Mouse (Mus musculus) CD4-positive naive resting alpha-beta T cell, adult 76 days (primary cell): ENCODE data around the gene Klhdc9. TPM values are rescaled to one million over a fixed set of nuclear protein-coding genes. Genes with fewer than 3 reads are reported as not detected.

Source experiments
- total RNA-seq: library from RNA; stranded (reverse); gene quantifications from one replicate; pipeline ENCODE4 v1.2.4, GENCODE M21; 2023

The Klhdc9 gene
- total RNA-seq: 0.35 TPM

DNA sequence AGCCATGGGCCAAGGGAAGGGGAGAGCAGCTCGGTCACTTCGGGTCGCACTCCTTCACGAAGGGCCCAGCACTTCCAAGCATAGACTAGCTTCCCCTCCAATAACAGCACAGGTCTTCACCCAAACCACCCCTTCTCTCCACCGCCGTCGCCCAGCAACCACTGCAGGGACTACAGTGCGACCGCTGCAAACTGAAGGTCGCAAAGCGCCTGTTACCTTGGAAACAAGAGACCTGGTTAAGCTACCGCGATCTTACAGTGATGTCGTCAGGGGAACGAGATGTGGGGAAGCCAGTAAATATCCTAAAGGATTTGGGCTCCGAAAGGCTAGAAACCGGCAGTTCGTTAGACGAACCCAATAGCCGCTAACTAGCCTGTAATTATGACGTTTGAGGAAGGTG, at the start of gene Klhdc9:
TSS of gene Klhdc9 (minus strand) at position 143 of the 400 bp plus-strand sequence.

DNA sequence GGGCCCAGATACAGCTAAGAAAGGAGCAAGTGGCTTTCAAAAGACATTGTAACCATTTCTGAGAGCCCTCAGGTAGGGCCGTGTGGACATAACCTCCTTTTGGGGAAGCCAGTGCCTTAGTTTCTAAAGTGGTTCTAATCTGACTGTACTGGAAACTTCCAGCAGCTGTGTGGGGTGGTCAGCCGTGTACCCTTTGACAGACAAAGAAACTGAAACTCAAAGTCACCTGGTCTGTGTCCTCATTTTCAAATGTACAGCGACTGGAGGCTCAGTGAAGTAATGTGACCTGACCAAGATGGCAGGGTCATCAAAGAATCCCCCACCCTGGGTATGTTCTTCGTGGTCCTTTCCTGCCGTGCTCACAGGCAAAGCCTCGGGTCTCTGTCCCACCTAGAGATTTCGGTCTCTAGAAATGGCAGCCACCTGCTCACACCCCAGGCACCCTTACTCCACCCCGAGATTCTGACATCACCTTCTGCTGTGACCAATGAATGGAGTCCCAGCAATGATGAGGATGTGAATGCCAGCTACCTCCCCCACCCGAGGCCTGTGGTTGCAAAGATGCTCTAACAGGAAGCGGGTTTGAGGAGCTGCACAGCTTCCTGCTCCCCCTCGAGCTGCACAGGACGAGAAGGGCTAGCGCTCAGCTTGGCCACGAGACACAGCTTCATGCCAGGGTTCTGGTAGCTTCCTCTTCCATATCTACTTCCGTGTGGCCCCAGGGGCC, 27.9 kb upstream of the Klhdc9 start, which contains the start of gene Arhgap30:
TSS of gene Arhgap30 (plus strand) at position 579 of the 727 bp plus-strand sequence.

DNA sequence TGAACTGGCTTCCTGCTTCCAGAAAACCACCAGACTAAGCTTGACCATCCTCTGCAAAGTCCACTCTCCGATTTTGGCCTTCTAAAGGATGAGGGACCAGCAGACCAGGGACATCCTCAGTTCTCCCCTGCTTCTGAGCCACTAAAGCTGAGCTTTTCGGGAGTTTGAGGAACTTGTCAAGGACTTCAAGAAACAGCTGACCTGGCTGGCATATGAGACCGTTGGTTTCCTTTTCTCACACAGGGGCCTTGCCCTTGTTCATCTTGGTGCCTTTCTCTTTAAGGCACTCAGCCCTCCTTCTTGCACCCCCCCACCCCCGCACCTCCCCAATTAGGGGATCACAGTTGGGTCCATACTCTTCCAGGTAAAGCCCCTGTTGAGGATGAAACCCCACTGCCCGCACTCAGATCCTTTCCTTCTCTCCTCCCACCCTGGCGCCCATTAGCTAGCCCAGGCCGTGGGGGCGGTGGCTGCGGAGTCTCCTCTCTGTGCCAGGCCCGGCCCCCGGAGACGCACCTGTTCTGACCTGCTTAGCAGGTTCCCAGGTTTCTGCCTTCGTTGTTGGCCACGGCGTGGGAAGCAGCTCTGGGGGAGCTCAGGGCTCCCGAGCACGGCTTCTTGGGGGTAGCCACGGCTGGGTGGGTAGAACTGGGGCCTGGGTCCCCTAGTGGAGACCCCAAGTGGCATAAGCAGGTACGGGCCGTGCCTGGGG, 9.4 kb upstream of the Klhdc9 start, which contains the start of gene Nectin4:
TSS of gene Nectin4 (plus strand) at position 255 of the 712 bp plus-strand sequence.

DNA sequence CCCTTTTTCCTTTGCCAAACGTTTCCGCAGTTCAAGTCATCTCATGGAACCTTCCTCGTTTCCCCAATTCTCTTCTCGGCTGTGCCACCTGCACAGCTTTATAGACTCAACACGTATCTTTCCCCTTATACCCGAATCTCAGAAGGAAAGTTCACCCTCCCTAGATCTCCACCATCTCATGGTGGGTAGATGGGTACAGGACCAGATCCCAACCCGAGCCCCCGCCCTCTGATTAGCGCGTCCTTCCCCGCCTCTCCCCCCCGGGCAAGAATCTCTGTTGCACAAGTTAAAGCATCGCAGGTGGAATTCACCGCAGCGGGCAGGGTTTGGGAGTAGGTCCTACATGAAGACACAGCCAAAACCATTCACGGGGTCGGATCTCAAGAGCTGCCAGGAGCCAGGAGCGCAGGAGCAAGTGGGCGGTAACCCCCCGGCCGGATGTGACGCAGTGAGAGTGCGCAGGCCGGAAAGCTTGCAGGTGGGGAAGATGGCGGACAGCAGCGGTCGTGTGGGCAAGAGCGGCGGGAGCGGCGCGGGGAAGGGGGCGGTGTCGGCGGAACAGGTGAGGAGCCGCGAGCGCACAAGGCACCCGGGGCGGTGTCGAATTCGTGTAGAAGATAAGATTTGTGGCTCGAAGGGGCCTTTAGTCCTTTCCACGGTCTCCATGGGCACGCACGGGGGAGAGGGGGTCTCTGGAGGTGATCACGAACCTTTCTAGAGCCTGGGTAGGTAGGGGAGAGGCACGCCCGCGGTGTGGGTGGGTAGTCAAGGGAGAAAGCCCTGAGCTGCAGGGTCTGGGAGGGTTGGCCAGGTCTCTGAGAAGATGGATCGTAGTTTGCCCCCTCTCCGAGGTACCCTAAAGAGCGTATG, 15.1 kb downstream of the Klhdc9 start, which contains the start of the genes Nit1 and Pfdn2:
TSS of gene Nit1 (minus strand) at position 422 of the 870 bp plus-strand sequence.
TSS of gene Pfdn2 (plus strand) at position 446 of the 870 bp plus-strand sequence.

DNA sequence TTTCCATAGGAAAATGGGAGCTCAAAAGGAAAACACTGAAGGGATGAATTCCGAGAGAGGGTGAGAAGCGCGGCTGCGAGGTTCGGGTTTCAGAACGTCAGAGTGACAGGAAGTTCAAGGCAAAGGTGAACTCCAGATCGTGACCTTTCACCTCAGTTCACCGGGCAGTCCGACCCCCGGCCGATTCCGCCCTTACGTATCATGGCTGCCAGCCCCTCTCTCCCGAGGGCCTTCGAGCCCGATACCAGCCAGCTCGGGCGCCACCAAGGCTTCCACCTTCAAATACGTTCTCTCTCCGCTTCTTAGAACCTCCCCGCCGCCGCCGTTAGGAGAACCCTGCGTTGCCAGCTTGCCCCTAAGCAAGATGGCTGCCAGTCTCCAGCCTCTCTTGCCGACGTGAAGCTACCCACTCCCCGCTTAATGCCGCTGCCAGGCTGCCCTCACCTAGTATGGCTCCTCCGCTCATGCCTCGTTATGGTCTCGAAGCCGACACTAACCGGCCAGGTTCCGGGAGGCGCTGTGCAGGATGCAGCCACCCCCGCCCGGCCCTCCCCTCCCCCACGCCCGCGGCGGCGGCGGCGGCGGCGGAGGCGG, 31.7 kb downstream of the Klhdc9 start, which contains the start of gene Dedd:
TSS of gene Dedd (plus strand) at position 307 of the 594 bp plus-strand sequence.

Other genes starting within 250 kb of the Klhdc9 start
- not detected for gene Cfap126, start 246.9 kb downstream of the Klhdc9 start, total RNA-seq
- gene Sdhc, start 210.2 kb downstream of the Klhdc9 start, total RNA-seq: 101 TPM
- not detected for gene Mpz, start 210.1 kb downstream of the Klhdc9 start, total RNA-seq
- not detected for gene Pcp4l1, start 164.5 kb downstream of the Klhdc9 start, total RNA-seq
- gene Nr1i3, start 146.8 kb downstream of the Klhdc9 start, total RNA-seq: not detected
- gene Tomm40l, start 138.3 kb downstream of the Klhdc9 start, total RNA-seq: 17.0 TPM
- gene Apoa2, start 135.7 kb downstream of the Klhdc9 start, total RNA-seq: not detected
- gene Fcer1g, start 126.4 kb downstream of the Klhdc9 start, total RNA-seq: 16.9 TPM
- gene Adamts4, start 110.4 kb downstream of the Klhdc9 start, total RNA-seq: not detected
- gene Ndufs2, start 109.4 kb downstream of the Klhdc9 start, total RNA-seq: 99.5 TPM
- gene B4galt3, start 90.5 kb downstream of the Klhdc9 start, total RNA-seq: 69.6 TPM
- 43.1 TPM for gene Ppox, start 79.6 kb downstream of the Klhdc9 start, total RNA-seq
- gene Usp21, start 72.8 kb downstream of the Klhdc9 start, total RNA-seq: 42.5 TPM
- gene Ufc1, start 65.8 kb downstream of the Klhdc9 start, total RNA-seq: 53.9 TPM
- 30.6 TPM for gene Dedd, start 31.7 kb downstream of the Klhdc9 start, total RNA-seq
- 16.8 TPM for gene Nit1, start 15.2 kb downstream of the Klhdc9 start, total RNA-seq
- 72.0 TPM for gene Pfdn2, start 15.1 kb downstream of the Klhdc9 start, total RNA-seq
- 0.29 TPM for gene Nectin4, start 9.3 kb upstream of the Klhdc9 start, total RNA-seq
- gene Arhgap30, start 28.2 kb upstream of the Klhdc9 start, total RNA-seq: 171 TPM
- gene Usf1, start 50.5 kb upstream of the Klhdc9 start, total RNA-seq: 80.1 TPM
- 5.9 TPM for gene Tstd1, start 58.1 kb upstream of the Klhdc9 start, total RNA-seq
- 3.1 TPM for gene F11r, start 76.7 kb upstream of the Klhdc9 start, total RNA-seq
- gene Alyref2, start 142.7 kb upstream of the Klhdc9 start, total RNA-seq: 5.9 TPM
- not detected for gene Itln1, start 174.5 kb upstream of the Klhdc9 start, total RNA-seq
- 4.4 TPM for gene Cd244a, start 198.4 kb upstream of the Klhdc9 start, total RNA-seq
- gene Ly9, start 246.6 kb upstream of the Klhdc9 start, total RNA-seq: 92.9 TPM